Mouse (Mus musculus) spleen, postnatal 36 days (tissue): Measurements from ENCODE around the gene Gnb2.

ENCODE experiments used
- DNase-seq, 2 experiments: peaks; one replicate each; pipeline ENCODE4 v3.0.0; 2022; ENCODE audit warnings: low spot score in 2 of 2, mixed read lengths in 1 of 2

Gnb2 gene

GRCm38 (mm10) chr5:137481138-137481537 lies 52.2 kb downstream of the Gnb2 start:
- DNase-seq, result peak; percentile 9 to 18
